Mouse (Mus musculus): ENCODE measurements around the gene Crygs.

- TF ChIP-seq CTCF (IDR thresholded peaks at IDR 0.05; ENCODE audit: extremely low read depth, insufficient read depth, insufficient read length, insufficient replicate concordance) = no peak
- no peak for TF ChIP-seq POLR2A (IDR thresholded peaks at IDR 0.05; ENCODE audit: low read depth, low read length)
These were observed 15.9 kb downstream of the Crygs start for GRCm38 (mm10) chr16:22795497-22795896.
